Mouse (Mus musculus): ENCODE data around the gene Tmcc2.

Tmcc2 gene

DNA sequence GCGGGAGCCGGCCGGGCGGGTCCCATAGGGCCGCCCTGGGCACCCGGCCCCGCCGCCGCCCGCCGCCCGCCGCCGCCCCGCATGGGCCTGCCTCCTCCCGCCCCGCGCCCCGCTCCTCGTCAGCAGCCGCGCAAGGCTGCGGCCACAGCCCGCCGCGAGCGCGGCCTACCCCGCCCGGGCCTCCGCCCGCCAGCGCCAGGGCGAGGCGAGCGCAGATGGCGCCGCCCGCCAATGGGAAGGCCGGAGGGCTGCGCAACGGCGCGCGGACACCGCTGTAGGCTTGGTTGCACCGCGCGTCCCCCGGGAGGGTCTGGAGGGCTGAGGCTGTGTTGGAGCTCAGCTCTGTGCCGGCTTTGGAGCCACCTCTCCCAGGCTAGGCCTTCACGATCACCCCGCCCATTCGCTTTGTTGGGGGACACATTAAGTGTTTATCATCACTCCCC, 520 bp upstream of the Tmcc2 start:
- peak; percentile 78 to 85 for DNase-seq (ENCODE audit: inconsistent age in 2 of 2, low spot score in 1 of 2)

DNA sequence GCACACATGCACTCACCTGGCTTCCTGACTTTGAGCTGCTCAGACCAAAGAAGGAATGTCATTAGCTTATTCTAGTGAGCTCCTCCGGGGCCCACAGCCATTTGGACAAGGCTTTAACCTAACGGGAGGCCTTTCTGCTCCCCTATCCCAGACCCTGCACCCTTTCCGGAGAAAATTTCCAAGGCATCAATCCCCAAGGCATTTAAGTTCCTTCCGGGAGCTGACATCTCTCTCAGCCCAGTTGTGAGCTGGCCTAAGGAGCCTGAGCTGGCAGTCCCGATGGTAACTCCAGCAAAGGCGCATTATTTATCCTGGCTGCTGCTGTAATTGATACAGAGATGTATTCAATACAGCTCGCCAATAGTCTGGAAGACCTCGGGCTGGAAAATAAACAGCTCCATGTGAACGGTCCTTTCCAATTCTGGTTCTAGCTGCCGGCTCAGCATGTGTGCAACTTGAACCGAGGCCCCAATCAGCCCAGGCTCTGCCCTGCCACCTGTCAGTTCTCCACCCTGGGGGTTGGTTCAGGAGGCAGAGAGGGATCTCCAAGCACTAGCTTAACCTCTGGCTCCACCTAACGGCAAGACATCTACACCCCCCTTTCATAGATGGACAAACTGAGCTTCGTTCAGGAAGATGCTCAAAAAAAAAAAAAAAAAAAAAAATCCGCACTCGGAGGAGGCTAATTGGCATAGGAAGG, 1.0 kb downstream of the Tmcc2 start:
- DNase-seq (ENCODE audit: inconsistent age in 2 of 2, low spot score in 1 of 2), result peak; percentile 46 to 78

DNA sequence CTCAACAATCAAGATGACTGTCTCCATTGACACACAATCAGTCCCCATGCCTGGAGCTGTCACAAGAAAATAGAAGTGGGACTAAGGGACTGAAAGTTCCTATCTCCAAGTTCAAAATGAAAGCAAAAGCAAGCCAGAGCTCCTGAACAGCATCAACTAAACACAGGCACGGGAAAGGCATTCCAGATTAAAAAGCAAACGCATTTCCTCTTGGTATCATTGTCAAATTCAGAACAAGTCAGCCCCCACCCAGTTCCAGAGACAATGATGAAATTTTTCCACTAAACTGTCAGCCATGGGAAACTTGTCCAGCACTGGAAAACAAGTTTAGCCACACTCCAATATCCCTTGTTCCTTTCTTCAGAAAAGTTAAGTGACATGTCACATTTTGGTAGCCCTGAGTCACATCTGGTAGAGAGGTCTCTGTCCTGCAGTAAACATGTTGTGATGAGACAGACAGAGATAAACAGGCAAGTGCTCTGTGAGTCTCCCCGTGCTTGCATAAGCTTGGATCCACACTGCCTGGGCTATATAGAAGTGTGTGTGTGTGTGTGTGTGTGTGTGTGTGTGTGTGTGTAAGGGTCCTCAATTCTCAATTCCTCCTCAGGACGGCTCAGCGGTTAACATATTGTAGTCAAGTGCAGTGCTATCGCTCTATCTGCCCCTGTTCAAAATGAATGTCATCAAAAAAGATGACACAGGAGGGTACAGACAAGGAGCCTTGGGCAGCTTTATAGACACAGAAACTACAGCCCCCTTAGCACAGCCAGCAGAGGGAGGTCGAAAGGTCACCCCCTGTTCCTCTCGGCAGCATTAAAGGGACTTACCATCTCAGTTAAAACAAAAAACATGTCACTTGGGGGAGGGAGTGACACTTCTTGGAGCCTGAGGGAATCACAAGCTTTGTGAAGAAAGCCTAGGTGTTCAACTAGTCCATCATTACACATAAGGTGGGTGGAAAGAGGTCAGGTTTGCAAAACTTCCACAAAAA, 2.0 kb downstream of the Tmcc2 start:
- DNase-seq (ENCODE audit: inconsistent age in 2 of 2, low spot score in 1 of 2), result peak in 1 of 2 experiments; percentile 55

DNA sequence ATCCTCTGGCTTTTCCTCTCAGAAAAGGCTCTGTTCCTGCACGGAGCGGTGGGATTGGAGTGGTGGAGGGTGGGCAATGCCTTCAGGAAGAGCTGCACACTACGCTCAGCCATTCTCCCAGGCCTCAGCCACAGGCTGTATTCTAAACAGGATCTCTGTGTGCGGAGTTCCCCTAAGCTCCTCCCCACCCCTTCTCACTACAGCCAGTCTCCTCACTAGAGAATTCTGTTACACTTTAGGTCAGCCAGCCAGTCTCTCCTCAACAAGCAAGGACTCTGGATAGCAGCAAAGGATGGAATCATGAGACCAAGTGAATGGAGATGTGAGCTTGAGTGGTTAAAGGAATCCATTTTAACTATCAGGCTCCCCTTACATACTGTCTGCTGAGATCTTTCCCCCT, 3.1 kb downstream of the Tmcc2 start:
- peak in 1 of 2 experiments; percentile 41 for DNase-seq (ENCODE audit: inconsistent age in 2 of 2, low spot score in 1 of 2)

DNA sequence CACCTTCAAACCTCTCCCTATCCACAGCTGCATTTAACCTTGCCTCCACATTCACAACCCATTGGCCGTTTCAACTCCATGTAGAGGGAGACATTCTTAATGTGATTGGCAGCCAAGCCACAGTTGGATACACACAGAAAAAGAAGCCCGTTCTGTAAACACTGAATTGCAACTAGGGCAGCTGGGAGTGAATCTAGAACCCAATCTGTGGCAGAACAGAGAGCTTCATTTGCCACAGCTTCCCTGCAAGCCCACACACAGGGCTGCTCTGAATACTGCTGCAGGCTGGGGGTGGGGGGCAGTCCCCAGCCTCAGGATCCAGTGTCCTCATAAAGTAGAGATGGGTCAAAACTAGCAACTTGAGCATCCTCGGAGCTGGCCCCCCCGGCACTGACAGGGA, 4.8 kb downstream of the Tmcc2 start:
- no peak for DNase-seq (ENCODE audit: inconsistent age in 2 of 2, low spot score in 1 of 2)

DNA sequence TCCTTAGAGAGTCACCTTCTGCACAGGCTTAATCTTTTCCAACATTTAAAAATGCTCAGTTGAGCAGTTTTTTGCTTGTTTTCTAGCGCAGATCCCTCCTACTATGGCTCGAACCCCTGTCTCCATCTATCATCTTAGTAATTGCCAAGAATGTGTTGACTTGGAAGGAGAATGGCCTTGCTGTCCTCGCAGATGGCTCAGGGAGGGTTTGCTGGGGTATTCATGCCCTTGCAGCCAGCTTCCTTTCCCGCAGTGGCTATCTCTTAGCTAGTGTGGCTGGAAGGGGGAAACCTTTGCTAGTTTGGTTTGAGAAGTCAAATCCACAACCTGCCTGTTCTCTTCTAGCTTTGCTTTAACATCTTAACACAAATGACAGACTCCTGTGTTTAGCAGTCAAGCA, 5.4 kb downstream of the Tmcc2 start:
- peak in 1 of 2 experiments; percentile 47 for DNase-seq (ENCODE audit: inconsistent age in 2 of 2, low spot score in 1 of 2)

DNA sequence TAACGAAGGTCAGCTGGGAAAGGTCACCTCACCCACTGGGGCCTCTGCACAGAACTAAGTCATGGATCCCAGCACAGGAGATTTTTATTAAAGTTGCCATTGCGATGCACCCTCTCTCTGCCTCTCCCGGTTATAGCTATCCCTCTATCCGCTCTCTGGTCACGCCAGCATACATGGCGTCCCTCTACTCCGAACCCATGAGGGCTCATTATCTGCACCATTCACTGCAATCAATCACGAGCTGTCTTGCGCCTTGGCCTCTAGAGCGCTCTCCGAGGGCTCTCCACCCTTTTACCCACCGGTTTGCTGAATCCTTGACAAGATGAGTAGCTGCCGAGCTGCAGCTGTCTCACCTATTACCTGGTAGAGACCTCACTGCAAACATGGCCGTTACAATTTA, 5.8 kb downstream of the Tmcc2 start:
- peak in 1 of 2 experiments; percentile 42 for DNase-seq (ENCODE audit: inconsistent age in 2 of 2, low spot score in 1 of 2)

DNA sequence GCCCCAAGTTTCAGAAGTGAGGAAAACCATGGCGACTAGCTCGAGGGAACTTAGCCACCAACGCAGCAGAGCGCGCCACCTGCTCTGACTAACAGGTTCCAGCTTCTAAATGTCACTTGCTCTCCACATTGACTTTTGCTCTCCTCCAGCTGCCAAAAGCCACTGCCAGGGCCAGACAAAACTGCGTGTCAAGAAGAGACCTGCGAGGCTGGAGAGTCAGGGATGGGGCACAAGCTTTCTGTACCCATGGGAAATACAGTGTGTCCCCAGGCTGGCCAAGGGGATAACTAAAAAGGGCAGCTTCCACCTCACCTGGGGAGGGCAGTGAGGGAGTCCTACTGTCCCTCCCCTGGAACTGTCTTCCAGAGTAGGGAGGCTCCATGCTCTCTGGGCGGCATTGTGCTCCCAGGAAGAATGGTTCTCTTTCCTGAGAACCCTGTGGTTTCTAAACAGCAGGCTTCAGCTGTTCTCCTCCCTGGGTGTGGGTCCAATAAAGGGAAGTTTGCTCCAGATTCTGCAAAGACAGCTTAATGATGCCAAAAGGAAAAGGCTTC, 7.0 kb downstream of the Tmcc2 start:
- DNase-seq (ENCODE audit: inconsistent age in 2 of 2, low spot score in 1 of 2), result peak in 1 of 2 experiments; percentile 38

DNA sequence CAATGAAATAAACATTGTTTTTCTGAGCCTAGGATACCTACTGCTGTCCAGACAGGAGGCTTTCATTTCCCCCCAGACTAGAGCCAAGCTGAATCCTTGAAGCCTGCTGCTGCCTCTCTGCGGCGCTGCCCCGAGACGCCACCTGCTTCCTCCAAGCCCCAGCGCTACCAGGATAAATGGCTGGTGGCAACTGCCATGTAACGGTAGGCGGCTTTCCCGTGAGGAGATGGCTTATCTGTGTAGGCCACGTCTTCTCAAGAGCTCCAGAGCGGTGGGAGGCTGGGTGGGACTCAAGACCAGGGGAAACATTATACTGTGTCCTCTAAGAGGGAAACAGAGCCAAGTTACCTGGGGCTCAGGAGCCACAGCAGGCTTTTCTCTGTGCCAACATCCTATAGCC, 9.2 kb downstream of the Tmcc2 start:
- DNase-seq (ENCODE audit: inconsistent age in 2 of 2, low spot score in 1 of 2), result no peak

DNA sequence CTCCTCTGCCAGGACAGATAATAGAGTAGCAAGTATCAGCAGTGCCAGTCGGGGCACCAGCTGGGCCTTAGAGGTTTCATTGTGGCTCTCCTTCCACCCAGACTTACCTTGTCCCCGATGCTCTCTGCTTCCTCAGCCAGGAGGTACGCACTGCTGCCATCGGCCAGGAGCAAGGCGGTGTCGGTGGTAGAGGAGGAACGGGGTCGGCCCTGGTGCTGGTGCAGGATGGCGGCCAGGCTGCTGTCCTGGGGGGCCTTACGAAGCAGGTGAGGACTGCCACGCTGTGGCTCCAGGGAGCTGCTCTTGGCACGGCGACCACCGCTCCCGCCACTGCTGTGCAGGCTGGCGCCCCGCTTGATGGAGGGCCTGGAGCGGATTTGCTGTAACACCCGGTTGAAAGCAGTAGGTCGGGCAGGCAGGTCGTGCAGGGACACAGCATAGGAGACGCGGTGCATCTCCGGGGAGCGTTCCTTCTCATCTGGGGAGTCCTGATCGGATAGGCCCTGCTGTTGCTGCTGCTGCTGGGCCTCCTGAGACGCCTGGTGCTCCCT, 10.5 kb downstream of the Tmcc2 start:
- DNase-seq (ENCODE audit: inconsistent age in 2 of 2, low spot score in 1 of 2), result no peak

DNA sequence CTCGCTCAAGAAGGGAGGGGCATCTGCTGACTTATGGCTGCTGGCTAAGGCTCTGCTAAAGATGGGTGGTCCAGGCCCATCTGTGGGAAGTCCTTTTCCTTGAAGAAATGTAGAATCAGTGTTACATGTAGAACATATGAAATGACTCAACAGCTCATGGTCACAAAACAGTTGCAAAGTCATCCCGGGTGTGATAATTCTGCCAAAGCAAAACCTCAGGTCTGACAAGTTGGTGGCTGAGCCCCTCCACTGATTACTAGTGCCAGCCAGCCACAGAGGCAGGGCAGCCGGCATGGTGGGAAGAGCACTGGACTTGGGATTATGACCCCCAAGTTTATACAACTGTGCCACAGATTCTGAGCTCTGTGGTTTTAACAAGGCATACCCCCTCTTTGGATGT, 13.3 kb downstream of the Tmcc2 start:
- no peak for DNase-seq (ENCODE audit: inconsistent age in 2 of 2, low spot score in 1 of 2)

DNA sequence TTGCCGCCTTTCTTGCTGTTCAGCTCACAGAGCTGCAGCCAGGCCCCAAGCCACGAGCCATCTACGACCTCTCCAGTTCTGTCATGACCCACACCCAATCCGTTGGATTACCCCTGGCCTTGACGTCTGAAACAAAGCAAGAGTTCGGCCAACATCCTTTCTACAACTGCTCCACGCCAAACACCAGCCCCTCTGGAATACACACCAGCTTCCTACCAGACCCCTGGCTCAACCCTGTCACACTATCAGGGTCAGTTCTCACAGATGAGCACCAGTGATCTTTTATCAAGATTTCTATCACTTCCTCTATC, 14.1 kb downstream of the Tmcc2 start:
- DNase-seq (ENCODE audit: inconsistent age in 2 of 2, low spot score in 1 of 2), result peak in 1 of 2 experiments; percentile 37

DNA sequence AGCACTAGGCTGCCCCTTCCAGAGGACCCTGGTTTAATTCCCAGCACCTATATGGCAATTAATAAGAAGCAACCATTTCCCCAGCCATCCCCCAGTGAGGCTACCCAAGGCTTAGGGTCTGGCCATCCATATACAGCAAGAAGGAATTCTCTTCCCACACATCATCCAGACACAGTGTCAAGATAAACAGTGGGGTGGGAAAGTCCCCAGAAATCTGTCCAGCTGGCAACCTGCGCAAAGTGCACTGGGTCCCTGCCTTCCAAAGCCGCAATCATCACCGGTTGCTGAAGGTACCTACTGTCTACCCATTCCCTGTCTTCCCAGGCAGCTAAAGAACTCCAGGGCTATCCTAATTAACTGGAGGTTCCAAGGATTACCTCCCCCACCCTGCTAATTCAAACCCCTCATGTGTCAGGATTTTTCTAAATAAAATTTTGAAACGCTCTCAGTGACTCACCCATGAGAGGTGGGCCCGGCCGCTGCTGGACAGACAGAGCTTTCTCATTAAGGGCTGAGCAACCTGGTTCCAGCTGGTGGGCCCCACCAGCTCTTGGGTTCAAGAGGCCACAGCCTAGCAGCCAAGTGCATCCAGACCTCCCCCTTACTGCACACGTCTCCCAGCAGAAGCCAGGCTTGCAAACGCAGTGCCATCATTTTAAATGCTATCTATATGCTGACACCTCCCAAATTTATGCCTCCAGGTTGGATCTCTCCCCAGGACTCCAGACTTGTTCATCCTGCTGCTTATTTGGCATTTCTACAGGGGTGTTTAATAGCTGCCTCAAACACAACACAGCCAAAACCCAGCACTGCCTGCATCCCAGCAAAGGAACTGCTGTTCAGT, 14.6 kb downstream of the Tmcc2 start:
- DNase-seq (ENCODE audit: inconsistent age in 2 of 2, low spot score in 1 of 2), result peak in 1 of 2 experiments; percentile 18

DNA sequence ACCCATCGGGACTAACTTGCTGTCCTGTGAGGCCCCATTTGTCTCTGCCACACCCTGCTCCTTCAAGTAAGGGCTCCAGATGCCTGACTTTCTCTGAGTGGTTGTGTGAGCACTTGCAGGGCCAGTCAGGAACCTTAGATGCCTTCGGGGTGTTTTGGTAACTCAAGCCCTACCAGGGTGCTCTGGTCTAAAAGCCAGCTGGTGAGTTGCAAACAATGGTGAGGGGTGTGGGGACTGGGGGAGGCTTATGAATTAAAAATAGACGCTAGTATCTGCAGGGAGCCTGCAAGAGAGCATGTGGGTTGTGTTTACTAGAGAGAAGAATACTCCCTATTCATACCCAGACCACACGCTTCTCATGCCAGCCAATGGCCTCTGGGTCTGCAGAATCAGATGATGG, 15.8 kb downstream of the Tmcc2 start:
- DNase-seq (ENCODE audit: inconsistent age in 2 of 2, low spot score in 1 of 2), result peak in 1 of 2 experiments; percentile 24

DNA sequence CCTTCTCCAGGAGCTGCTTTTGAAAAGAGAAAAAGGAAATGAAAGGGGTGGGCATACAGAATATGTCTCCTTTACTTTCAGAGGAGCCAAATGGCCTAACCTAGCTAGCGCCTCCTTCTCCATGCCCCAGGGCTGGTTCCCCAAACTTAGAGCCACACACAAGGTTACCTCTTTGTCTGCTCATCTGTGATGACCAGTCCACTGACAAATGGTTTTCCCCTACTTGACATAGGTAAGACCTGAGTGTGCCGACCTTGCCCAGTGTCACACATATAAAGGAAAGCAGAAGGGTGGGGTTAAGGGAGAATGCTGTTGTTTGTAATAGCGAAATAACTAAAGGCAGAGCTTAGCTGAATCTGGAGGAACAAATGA, 16.2 kb downstream of the Tmcc2 start:
- DNase-seq (ENCODE audit: inconsistent age in 2 of 2, low spot score in 1 of 2), result peak in 1 of 2 experiments; percentile 25

DNA sequence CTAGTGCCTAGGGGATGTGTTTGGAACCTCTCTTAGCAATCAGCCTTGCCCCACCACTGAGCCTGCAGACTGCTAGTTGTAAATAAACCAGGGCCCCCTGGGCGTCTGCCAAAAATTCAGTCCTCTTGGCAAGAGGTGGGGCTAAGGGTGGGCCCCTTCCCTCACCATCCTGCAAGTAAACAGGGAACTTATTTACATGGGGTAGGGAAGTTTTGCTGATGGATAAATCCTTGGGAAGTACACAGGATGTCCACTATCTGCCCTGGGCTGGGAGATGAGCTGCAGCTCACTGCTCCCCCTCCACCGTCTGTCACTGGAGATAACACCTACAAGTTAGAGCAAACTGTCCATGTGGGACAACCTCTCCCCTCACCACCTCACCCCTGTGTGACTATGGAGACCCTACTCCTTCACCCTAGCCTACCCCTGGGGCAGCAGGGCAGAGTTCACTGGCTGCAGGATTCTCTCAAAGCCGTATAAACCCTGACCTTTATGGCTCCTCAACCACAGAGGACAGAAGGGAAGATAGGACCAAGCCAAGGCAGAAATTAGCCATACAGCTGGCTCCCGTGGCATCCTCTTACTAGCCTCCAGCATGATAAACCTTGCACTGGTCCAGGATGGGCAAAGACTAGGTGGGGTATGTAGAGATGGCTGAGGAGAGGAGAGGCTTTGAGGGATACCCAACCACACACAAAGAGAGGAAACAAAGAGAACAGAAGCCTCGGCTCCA, 16.8 kb downstream of the Tmcc2 start:
- DNase-seq (ENCODE audit: inconsistent age in 2 of 2, low spot score in 1 of 2), result peak in 1 of 2 experiments; percentile 54

DNA sequence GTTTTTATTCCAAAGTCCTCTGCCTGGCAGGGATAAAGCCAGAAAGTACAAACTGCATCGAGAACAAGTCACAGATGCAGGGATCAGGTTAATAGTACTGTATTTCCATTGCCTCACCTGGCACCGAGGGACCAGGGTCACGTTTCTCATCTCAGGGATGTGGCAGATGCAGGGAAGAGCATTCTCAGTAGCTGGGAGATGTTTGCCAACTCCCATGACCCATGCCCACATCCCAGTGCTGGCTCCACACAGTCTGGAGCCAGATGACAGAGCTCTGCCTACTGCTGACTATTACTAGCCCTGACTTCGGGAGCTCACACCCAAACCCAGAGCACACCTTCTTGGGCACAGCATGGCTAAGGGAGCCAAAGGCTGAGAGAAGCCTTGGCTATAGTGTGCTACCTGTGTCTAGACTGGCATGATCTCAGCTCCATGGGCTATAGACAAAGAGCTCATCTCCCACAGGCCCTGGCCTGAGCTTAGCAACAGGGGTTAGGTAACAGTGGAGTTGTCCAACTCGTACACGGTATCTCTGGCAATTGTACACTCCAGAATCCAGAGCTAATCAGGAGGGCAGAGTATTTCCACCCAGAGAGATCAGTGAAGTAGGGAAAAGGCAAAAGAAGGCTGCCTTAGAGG, 18.1 kb downstream of the Tmcc2 start:
- peak in 1 of 2 experiments; percentile 27 for DNase-seq (ENCODE audit: inconsistent age in 2 of 2, low spot score in 1 of 2)

DNA sequence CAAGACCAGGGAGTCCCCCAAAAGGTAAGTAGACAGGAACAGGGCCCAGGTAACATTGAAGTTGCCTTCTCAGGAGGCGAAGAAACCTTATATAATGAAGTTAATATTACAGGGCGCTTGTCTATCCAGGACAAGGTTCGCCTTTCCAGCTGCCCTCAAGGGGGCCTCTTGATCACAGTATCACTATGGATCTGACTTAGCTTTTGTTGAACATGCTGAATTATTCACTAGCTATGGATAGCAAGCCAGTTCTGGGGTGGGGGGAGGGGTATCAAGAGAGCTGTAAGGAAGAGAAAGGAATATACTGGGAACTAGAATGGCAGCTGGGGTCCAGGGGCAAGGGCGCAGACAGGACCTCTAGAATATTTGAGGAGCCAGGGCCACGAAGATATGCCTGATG, 18.7 kb downstream of the Tmcc2 start:
- no peak for DNase-seq (ENCODE audit: inconsistent age in 2 of 2, low spot score in 1 of 2)

DNA sequence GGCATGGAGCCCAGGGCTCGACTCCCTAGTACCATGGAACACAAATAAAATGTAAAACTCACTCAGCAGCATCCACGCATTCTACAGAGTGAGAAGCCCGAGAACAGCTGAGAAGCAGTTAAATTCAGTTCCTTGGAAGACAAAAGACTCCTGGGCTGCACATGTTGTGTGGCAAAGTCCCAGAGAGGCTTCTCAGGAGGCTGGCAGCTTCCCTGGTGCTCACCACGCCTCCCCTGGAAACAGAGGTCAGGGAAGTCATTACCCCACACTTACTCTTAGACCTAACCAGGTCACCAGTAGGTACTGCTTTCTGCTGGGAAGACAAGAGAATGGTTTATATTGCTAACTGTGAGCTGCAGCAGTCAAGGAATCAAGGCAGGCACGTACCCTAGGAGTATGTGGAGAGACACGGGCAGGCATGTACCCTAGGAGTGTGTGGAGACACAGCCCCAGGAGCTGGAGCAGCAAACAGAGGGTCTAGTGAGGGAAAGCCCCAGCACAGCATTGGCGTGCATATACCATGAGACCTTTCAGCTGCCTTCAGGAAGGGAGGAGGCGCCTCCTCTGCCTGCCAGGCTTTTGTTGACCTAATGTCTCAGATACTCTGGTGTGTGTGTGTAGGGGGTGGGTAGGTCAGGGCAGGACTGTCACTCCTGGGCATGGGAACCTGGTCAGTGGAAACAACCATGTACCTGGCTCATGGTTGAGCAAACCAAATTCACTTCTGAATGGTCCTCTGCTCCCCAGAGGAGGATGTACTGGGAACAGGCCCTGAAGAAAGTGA, 19.6 kb downstream of the Tmcc2 start:
- no peak for DNase-seq (ENCODE audit: inconsistent age in 2 of 2, low spot score in 1 of 2)
